Mouse (Mus musculus): ENCODE measurements at regions not wholly inside any gene's neighbourhood (a gene's known extent, or its start where the extent isn't known, plus 50 kb on each side); places are given as distances from the start of the nearest gene placed in this dataset.
"Not testable (repeated sequence)": the region's sequence is repeated elsewhere in the genome, so short reads cannot be mapped to it uniquely, and the experiment has no call there.

GRCm38 (mm10) chr17:60268846-60269245 is 1255.7 kb upstream of the Nudt12 start:
- Histone ChIP-seq H3K27ac (no peak overlapping the region), H3K4me2 (replicated peaks) (no peak overlapping the region), H3K9me3 (replicated peaks) (no peaks in the 10 kb centered on the region), H3K4me1 (no peaks in the 10 kb centered on the region), H3K9ac (no peak overlapping the region), H3K4me3 (no peak overlapping the region), H3K36me3 (no peaks in the 10 kb centered on the region), H3K27me3 (no peaks in the 10 kb centered on the region)
- 78% methylated on average over 1 of the region's 1 CpGs for WGBS
- ATAC-seq (ENCODE audit: low FRiP score) = no peak

- no peaks in the 10 kb centered on the region for H3K27me3 ChIP-seq
- no peak overlapping the region for H3K9ac ChIP-seq
- no peaks in the 10 kb centered on the region for H3K36me3 ChIP-seq
- 72% methylated on average over 12 of the region's 12 CpGs for WGBS
- H3K4me3 ChIP-seq = no peak overlapping the region
- no peak overlapping the region for H3K27ac ChIP-seq
- no peak overlapping the region for H3K4me2 ChIP-seq (replicated peaks)
- no peaks in the 10 kb centered on the region for H3K4me1 ChIP-seq
- ATAC-seq (ENCODE audit: low FRiP score) = no peak
- no peaks in the 10 kb centered on the region for H3K9me3 ChIP-seq (replicated peaks)
Observed at GRCm38 (mm10) chr17:60267247-60268216, 1254.4 kb upstream of the Nudt12 start.

DNA sequence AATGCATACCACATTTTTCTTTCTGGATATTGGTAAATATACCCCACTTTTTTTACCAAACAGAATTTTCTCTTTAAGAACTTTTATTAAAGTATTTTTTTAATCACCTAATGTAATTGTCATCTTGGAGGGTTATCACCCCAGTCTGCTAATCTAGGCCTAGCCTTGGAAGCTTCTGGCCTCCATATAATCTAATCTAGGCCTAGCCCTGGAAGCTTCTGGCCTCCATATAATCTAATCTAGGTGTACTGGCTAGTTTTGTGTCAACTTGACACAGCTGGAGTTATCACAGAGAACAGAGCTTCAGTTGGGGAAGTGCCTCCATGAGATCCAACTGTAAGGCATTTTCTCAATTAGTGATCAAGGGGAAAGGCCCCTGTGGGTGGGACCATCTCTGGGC is 1242.2 kb upstream of the Nudt12 start:
- H3K4me1 ChIP-seq; ATAC-seq (ENCODE audit: low FRiP score); H3K27me3 ChIP-seq; H3K36me3 ChIP-seq; H3K4me3 ChIP-seq; H3K4me2 ChIP-seq (replicated peaks); H3K27ac ChIP-seq; H3K9ac ChIP-seq; H3K9me3 ChIP-seq (replicated peaks): not testable (repeated sequence)

- Histone ChIP-seq H3K36me3 (no peaks in the 10 kb centered on the region), H3K27me3 (no peaks in the 10 kb centered on the region), H3K4me3 (no peak overlapping the region), H3K4me2 (replicated peaks) (no peak overlapping the region), H3K9ac (no peak overlapping the region), H3K4me1 (no peaks in the 10 kb centered on the region), H3K27ac (no peak overlapping the region), H3K9me3 (replicated peaks) (no peaks in the 10 kb centered on the region)
- 79% methylated on average over 1 of the region's 1 CpGs for WGBS
- no peak for ATAC-seq (ENCODE audit: low FRiP score)
Observed at GRCm38 (mm10) chr17:60249923-60250322, 1236.8 kb upstream of the Nudt12 start.

DNA sequence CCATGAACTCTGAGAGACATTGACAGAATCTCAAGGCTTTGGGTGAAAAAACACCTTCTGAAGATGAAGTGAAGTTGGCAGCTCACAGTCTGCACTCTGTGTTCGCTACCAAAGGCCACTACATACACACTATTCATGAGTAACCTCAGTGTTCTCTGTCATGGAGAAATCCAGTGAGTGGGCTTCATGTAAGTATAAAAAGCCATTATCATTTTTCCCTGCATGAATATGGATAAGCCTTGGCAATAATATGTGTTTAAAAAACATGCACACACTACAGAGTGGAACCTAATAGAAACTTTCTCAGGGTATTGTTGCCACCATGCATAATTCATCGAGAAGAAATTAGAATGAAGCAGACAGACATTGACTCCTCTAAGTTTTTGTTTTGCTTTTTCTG is 1221.3 kb upstream of the Nudt12 start:
- ATAC-seq (ENCODE audit: low FRiP score) = peak; percentile 87
- H3K9ac ChIP-seq = no peak overlapping the region
- H3K9me3 ChIP-seq (replicated peaks) = no peaks in the 10 kb centered on the region
- no peaks in the 10 kb centered on the region for H3K36me3 ChIP-seq
- no peak overlapping the region for H3K4me3 ChIP-seq
- 50% methylated on average over 2 of the region's 2 CpGs for WGBS
- H3K4me1 ChIP-seq = no peaks in the 10 kb centered on the region
- H3K27me3 ChIP-seq = no peaks in the 10 kb centered on the region
- H3K27ac ChIP-seq = no peak overlapping the region
- H3K4me2 ChIP-seq (replicated peaks) = no peak overlapping the region

GRCm38 (mm10) chr17:60197004-60197403 is 1183.8 kb upstream of the Nudt12 start:
- 90% methylated on average over 2 of the region's 2 CpGs for WGBS

DNA sequence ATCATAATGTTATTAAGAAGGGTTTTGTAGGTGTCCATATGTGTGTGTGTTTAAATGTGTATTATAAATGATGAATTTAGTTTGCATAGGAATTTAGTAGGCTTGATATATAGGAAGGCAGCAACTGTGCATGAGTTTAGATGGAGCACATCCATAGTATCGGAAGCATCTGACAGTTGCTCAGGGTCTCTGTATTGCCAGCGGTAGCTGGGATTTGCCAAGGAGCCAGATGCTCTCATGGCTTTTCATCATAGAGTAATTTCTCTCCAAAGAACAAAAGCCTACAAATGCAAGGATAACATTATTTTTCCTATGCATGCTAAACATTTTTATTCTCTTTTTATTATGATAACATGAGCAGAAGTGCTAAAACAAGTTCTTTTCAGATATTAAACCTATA is 1168.1 kb upstream of the Nudt12 start:
- H3K4me3 ChIP-seq = no peak overlapping the region
- no peak for ATAC-seq (ENCODE audit: low FRiP score)
- H3K9me3 ChIP-seq (replicated peaks) = no peaks in the 10 kb centered on the region
- H3K4me2 ChIP-seq (replicated peaks) = no peak overlapping the region
- H3K4me1 ChIP-seq = no peaks in the 10 kb centered on the region
- H3K27ac ChIP-seq = no peak overlapping the region
- 95% methylated on average over 2 of the region's 2 CpGs for WGBS
- H3K9ac ChIP-seq = no peak overlapping the region
- no peaks in the 10 kb centered on the region for H3K27me3 ChIP-seq
- H3K36me3 ChIP-seq = no peaks in the 10 kb centered on the region

More at GRCm38 (mm10) chr17:60197004-60197403, 1183.8 kb upstream of the Nudt12 start:
- ATAC-seq (ENCODE audit: low FRiP score) = no peak
- H3K4me3 ChIP-seq = no peak overlapping the region
- H3K4me1 ChIP-seq = no peaks in the 10 kb centered on the region
- no peaks in the 10 kb centered on the region for H3K27me3 ChIP-seq
- no peaks in the 10 kb centered on the region for H3K9me3 ChIP-seq (replicated peaks)
- no peak overlapping the region for H3K27ac ChIP-seq
- no peak overlapping the region for H3K9ac ChIP-seq
- H3K36me3 ChIP-seq = no peaks in the 10 kb centered on the region
- H3K4me2 ChIP-seq (replicated peaks) = no peak overlapping the region

GRCm38 (mm10) chr17:60180646-60181045 is 1167.5 kb upstream of the Nudt12 start:
- no peaks in the 10 kb centered on the region for H3K36me3 ChIP-seq
- no peak overlapping the region for H3K27ac ChIP-seq
- no peaks in the 10 kb centered on the region for H3K27me3 ChIP-seq
- H3K4me3 ChIP-seq = no peak overlapping the region
- H3K9ac ChIP-seq = no peak overlapping the region
- H3K9me3 ChIP-seq (replicated peaks) = no peaks in the 10 kb centered on the region
- H3K4me1 ChIP-seq = no peaks in the 10 kb centered on the region
- no peak for ATAC-seq (ENCODE audit: low FRiP score)
- 82% methylated on average over 4 of the region's 4 CpGs for WGBS
- no peak overlapping the region for H3K4me2 ChIP-seq (replicated peaks)

DNA sequence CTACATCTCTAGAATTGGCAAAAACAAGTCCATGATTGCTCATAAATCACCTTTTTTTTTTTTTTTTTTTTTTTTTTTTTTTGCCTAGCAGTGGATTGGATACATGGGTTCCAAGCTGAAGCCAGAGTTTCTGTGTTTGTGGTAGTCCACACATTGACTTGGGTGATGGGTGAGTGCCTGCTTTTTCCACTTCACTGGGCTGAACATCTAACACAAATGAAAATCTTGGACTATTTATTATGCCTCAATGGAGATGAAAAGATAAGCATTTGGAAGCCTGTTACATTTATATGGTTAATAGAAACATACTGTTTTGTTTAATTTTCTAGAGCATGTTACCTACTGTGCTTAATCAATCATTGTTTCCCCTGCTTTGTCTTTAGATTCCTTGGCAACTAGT is 1152.4 kb upstream of the Nudt12 start:
- H3K36me3 ChIP-seq = no peaks in the 10 kb centered on the region
- no peak for ATAC-seq (ENCODE audit: low FRiP score)
- H3K4me1 ChIP-seq = no peaks in the 10 kb centered on the region
- no peak overlapping the region for H3K27ac ChIP-seq
- H3K4me2 ChIP-seq (replicated peaks) = no peak overlapping the region
- no peak overlapping the region for H3K9ac ChIP-seq
- no peaks in the 10 kb centered on the region for H3K27me3 ChIP-seq
- H3K4me3 ChIP-seq = no peak overlapping the region
- H3K9me3 ChIP-seq (replicated peaks) = no peaks in the 10 kb centered on the region

DNA sequence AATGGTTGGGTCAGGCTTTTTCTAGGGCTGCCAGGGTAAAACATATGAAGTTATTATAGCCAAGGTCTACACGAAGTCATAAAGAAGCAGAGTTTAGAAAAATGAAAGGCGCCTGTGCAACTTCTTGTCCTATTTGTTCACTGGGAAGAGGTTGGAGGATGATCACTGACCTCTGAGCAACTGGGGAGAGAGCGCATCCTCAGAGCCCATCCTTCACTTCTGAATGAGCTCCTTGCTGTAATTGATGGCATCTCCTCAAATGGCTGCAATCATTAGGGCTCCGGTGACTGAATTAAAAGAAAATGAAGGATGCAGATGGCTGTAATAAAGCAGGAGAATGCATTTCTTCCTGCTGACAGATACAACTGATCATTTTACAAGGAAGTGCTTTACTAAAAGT is 1117.4 kb upstream of the Nudt12 start:
- Histone ChIP-seq H3K27me3 (no peaks in the 10 kb centered on the region), H3K9ac (no peak overlapping the region), H3K4me2 (replicated peaks) (no peak overlapping the region), H3K27ac (peak overlapping the region; percentile 7; the same call in 1 of the 2 replicates), H3K4me3 (no peak overlapping the region), H3K4me1 (no peaks in the 10 kb centered on the region), H3K36me3 (no peaks in the 10 kb centered on the region), H3K9me3 (replicated peaks) (no peaks in the 10 kb centered on the region)
- 67% methylated on average over 4 of the region's 4 CpGs for WGBS
- ATAC-seq (ENCODE audit: low FRiP score) = peak; percentile 56; the same call in 1 of the 2 replicates

DNA sequence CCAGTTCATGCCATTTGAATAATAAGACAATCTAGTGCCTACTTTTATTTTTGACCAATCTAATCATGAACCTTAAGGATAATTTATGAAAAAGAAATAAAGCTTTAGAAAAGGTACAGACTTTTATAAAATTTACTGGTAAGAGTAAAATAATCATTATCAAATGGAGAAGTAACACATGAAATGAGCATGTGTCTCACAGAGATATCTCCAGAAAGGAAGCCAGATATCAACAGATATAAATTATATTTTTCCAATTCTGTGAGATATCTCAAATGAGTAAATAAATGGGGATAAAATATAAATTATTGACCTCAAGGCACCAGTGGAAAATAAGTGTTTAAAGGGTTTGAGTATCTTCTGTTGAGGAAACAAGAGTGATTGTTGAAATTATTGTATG is 1085.6 kb upstream of the Nudt12 start:
- H3K36me3 ChIP-seq = no peaks in the 10 kb centered on the region
- H3K9ac ChIP-seq = no peak overlapping the region
- no peak overlapping the region for H3K4me2 ChIP-seq (replicated peaks)
- H3K27ac ChIP-seq = no peak overlapping the region
- no peaks in the 10 kb centered on the region for H3K27me3 ChIP-seq
- H3K4me1 ChIP-seq = no peaks in the 10 kb centered on the region
- ATAC-seq (ENCODE audit: low FRiP score) = no peak
- H3K9me3 ChIP-seq (replicated peaks) = no peaks in the 10 kb centered on the region
- no peak overlapping the region for H3K4me3 ChIP-seq

Measured in hindbrain, embryonic 12.5 days (tissue).